Mouse (Mus musculus): Measurements from ENCODE around the gene Calcrl. TPM values are rescaled to one million over a fixed set of nuclear protein-coding genes. Genes with fewer than 3 reads are reported as not detected.

Calcrl gene
- polyA plus RNA-seq, 1 experiment: 1.5 TPM

DNA sequence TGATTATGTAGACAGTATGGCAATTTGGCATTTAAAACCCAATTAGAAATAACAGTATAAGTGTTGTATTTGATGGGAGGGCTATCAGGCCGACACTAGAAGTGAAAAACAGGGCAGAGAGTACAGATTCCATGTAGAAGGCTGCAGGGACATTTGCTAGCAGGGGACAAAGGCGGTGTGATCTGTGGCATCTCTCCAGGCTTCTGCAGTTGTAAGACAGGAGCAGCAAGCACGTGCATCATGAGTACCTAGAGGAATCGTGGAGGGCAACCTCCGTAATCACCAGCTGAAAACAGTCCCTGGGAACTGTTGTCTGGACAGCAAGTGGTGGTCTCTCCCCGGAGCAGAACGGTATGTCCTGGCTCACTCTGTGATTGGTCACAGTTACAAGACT is 37.2 kb downstream of the Calcrl start:
- no peak overlapping the region for H3K4me3 ChIP-seq (ENCODE audit: low read depth, low read length)
- H3K27me3 ChIP-seq (ENCODE audit: control insufficient read depth, insufficient read depth, low read length, poor library complexity, severe bottlenecking): no peaks in the 10 kb centered on the region
- H3K27ac ChIP-seq (ENCODE audit: insufficient read depth, low read length): no peak overlapping the region
- TF ChIP-seq POLR2A (IDR thresholded peaks at IDR 0.05; ENCODE audit: insufficient read depth, low read length) (no peak), CTCF (IDR thresholded peaks at IDR 0.05; ENCODE audit: low read depth, low read length) (no peak), EP300 (IDR thresholded peaks at IDR 0.05; ENCODE audit: insufficient read depth, low read depth, low read length) (no peak)
- no peaks in the 10 kb centered on the region for H3K9me3 ChIP-seq (replicated peaks; ENCODE audit: control insufficient read depth, insufficient read depth, low read length, poor library complexity, severe bottlenecking)
- H3K4me1 ChIP-seq (ENCODE audit: control insufficient read depth, insufficient read depth, low read length): no peaks in the 10 kb centered on the region
- no peak overlapping the region for H3K9ac ChIP-seq (ENCODE audit: low read depth, poor library complexity, severe bottlenecking)
- H3K36me3 ChIP-seq (ENCODE audit: control insufficient read depth, insufficient read depth, low read length, poor library complexity, severe bottlenecking): no peaks in the 10 kb centered on the region

DNA sequence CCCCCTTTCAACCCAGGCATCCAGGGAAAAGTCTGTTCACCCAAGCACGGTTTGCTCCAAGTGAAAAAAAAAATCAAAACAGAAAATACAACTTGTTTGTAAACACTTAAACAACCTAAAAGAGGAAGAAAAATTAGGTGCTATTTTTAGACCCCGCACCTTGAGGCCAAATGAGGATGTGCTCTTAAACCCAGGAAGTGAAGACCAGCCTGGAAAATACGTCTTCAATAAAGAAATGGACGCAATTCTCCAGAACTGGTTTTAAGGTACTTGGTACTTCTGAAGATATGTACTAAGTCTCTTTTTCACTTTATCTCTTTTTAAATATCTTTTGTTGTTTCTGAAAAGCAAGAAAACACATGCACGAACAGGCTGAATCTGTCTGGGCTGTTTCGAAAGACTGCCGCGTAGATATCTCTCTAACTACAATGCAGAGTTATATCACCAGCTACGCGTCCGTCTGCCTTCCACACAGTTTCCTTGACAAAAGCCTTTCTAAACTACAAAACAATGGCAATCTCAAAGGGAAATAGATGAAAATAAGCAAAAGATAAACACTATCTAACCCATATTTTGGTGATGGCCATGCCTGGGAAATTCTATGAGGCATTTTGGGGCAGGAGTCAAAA is 37.7 kb downstream of the Calcrl start:
- no peak overlapping the region for H3K9ac ChIP-seq (ENCODE audit: low read depth, poor library complexity, severe bottlenecking)
- no peaks in the 10 kb centered on the region for H3K9me3 ChIP-seq (replicated peaks; ENCODE audit: control insufficient read depth, insufficient read depth, low read length, poor library complexity, severe bottlenecking)
- H3K27ac ChIP-seq (ENCODE audit: insufficient read depth, low read length): no peak overlapping the region
- H3K27me3 ChIP-seq (ENCODE audit: control insufficient read depth, insufficient read depth, low read length, poor library complexity, severe bottlenecking): no peaks in the 10 kb centered on the region
- no peaks in the 10 kb centered on the region for H3K36me3 ChIP-seq (ENCODE audit: control insufficient read depth, insufficient read depth, low read length, poor library complexity, severe bottlenecking)
- H3K4me1 ChIP-seq (ENCODE audit: control insufficient read depth, insufficient read depth, low read length): no peaks in the 10 kb centered on the region
- TF ChIP-seq POLR2A (IDR thresholded peaks at IDR 0.05; ENCODE audit: insufficient read depth, low read length) (no peak), CTCF (IDR thresholded peaks at IDR 0.05; ENCODE audit: low read depth, low read length) (no peak), EP300 (IDR thresholded peaks at IDR 0.05; ENCODE audit: insufficient read depth, low read depth, low read length) (no peak)
- no peak overlapping the region for H3K4me3 ChIP-seq (ENCODE audit: low read depth, low read length)

- no peak for TF ChIP-seq EP300 (IDR thresholded peaks at IDR 0.05; ENCODE audit: insufficient read depth, low read depth, low read length)
- TF ChIP-seq POLR2A (IDR thresholded peaks at IDR 0.05; ENCODE audit: insufficient read depth, low read length): no peak
- TF ChIP-seq CTCF (IDR thresholded peaks at IDR 0.05; ENCODE audit: low read depth, low read length): no peak
Observed at GRCm38 (mm10) chr2:84386563-84387393, 38.4 kb downstream of the Calcrl start.

GRCm38 (mm10) chr2:84384911-84385693 is 40.1 kb downstream of the Calcrl start:
- no peak for TF ChIP-seq POLR2A (IDR thresholded peaks at IDR 0.05; ENCODE audit: insufficient read depth, low read length)
- TF ChIP-seq CTCF (IDR thresholded peaks at IDR 0.05; ENCODE audit: low read depth, low read length): no peak
- no peak for TF ChIP-seq EP300 (IDR thresholded peaks at IDR 0.05; ENCODE audit: insufficient read depth, low read depth, low read length)
- Histone ChIP-seq H3K9me3 (replicated peaks; ENCODE audit: control insufficient read depth, insufficient read depth, low read length, poor library complexity, severe bottlenecking) (no peaks in the 10 kb centered on the region), H3K36me3 (ENCODE audit: control insufficient read depth, insufficient read depth, low read length, poor library complexity, severe bottlenecking) (no peaks in the 10 kb centered on the region), H3K4me3 (ENCODE audit: low read depth, low read length) (no peak overlapping the region), H3K27ac (ENCODE audit: insufficient read depth, low read length) (no peak overlapping the region), H3K27me3 (ENCODE audit: control insufficient read depth, insufficient read depth, low read length, poor library complexity, severe bottlenecking) (no peaks in the 10 kb centered on the region), H3K9ac (ENCODE audit: low read depth, poor library complexity, severe bottlenecking) (no peak overlapping the region), H3K4me1 (ENCODE audit: control insufficient read depth, insufficient read depth, low read length) (no peaks in the 10 kb centered on the region)

More at GRCm38 (mm10) chr2:84386563-84387393, 38.4 kb downstream of the Calcrl start:
- no peak overlapping the region for H3K4me3 ChIP-seq (ENCODE audit: low read depth, low read length)
- H3K9me3 ChIP-seq (replicated peaks; ENCODE audit: control insufficient read depth, insufficient read depth, low read length, poor library complexity, severe bottlenecking): no peaks in the 10 kb centered on the region
- H3K4me1 ChIP-seq (ENCODE audit: control insufficient read depth, insufficient read depth, low read length): no peaks in the 10 kb centered on the region
- no peak overlapping the region for H3K27ac ChIP-seq (ENCODE audit: insufficient read depth, low read length)
- no peaks in the 10 kb centered on the region for H3K27me3 ChIP-seq (ENCODE audit: control insufficient read depth, insufficient read depth, low read length, poor library complexity, severe bottlenecking)
- H3K9ac ChIP-seq (ENCODE audit: low read depth, poor library complexity, severe bottlenecking): no peak overlapping the region
- H3K36me3 ChIP-seq (ENCODE audit: control insufficient read depth, insufficient read depth, low read length, poor library complexity, severe bottlenecking): no peaks in the 10 kb centered on the region

- TF ChIP-seq CTCF (IDR thresholded peaks at IDR 0.05; ENCODE audit: low read depth, low read length): no peak
- TF ChIP-seq EP300 (IDR thresholded peaks at IDR 0.05; ENCODE audit: insufficient read depth, low read depth, low read length): no peak
- no peak for TF ChIP-seq POLR2A (IDR thresholded peaks at IDR 0.05; ENCODE audit: insufficient read depth, low read length)
- no peak overlapping the region for H3K4me3 ChIP-seq (ENCODE audit: low read depth, low read length)
- H3K27ac ChIP-seq (ENCODE audit: insufficient read depth, low read length): no peak overlapping the region
- H3K36me3 ChIP-seq (ENCODE audit: control insufficient read depth, insufficient read depth, low read length, poor library complexity, severe bottlenecking): no peaks in the 10 kb centered on the region
- H3K9ac ChIP-seq (ENCODE audit: low read depth, poor library complexity, severe bottlenecking): no peak overlapping the region
- no peaks in the 10 kb centered on the region for H3K4me1 ChIP-seq (ENCODE audit: control insufficient read depth, insufficient read depth, low read length)
- H3K9me3 ChIP-seq (replicated peaks; ENCODE audit: control insufficient read depth, insufficient read depth, low read length, poor library complexity, severe bottlenecking): no peaks in the 10 kb centered on the region
- no peaks in the 10 kb centered on the region for H3K27me3 ChIP-seq (ENCODE audit: control insufficient read depth, insufficient read depth, low read length, poor library complexity, severe bottlenecking)
Observed at GRCm38 (mm10) chr2:84383828-84384227, 41.4 kb downstream of the Calcrl start.

All from ES-Bruce4 (cell line).